Mouse (Mus musculus) layer of hippocampus, adult 8-10 months (tissue): Measurements from ENCODE around the gene Foxn4. TPM values are rescaled to one million over a fixed set of nuclear protein-coding genes. Genes with fewer than 3 reads are reported as not detected.

Experiments used
- DNase-seq, 2 experiments: peaks; one replicate each; pipeline ENCODE4 v3.0.0; 2022; ENCODE audit warnings: low spot score in 2 of 2
- total RNA-seq, 4 experiments: library from RNA; stranded (reverse); gene quantifications; 2 replicates each; pipeline ENCODE4 v1.2.4; 2022

Gene Foxn4
- not detected for total RNA-seq

DNA sequence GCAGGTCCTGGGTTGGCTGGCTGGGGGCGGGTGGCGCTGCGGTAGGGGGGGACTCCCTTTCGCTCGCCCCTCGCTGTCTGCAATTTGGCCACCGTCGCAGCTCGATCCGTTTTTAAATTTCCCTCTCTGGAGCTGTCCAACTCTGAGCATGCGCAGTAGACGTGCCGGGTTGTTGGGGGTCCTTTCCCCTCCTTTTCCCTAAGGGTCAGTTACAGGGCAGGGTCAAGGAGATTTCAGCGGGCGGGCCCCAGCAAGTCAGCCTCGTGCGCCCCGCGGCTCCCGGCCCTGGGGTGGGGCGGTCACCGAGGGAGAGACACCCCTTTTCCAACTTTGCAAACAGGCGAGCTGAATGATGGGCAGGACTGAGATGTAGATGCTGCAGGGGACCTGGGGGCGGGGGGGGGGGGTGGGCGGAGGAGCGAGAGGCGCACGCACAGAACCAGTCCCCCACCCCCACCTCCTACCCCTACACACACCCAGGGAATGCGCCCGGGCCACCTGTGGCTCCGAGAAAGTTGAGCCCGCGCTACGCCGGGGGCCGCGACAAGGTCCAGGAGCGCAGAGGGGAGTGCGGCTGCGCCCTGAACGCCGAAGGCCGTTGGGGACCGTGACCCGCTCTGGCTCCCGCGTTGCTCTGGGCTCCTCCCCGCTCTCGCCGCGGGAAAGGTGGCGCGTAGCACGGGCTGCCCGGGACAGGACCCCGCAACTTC, at the start of gene Foxn4:
Foxn4 (minus strand) TSS at position 115 of the 710 bp plus-strand sequence.
- no peak for DNase-seq

DNA sequence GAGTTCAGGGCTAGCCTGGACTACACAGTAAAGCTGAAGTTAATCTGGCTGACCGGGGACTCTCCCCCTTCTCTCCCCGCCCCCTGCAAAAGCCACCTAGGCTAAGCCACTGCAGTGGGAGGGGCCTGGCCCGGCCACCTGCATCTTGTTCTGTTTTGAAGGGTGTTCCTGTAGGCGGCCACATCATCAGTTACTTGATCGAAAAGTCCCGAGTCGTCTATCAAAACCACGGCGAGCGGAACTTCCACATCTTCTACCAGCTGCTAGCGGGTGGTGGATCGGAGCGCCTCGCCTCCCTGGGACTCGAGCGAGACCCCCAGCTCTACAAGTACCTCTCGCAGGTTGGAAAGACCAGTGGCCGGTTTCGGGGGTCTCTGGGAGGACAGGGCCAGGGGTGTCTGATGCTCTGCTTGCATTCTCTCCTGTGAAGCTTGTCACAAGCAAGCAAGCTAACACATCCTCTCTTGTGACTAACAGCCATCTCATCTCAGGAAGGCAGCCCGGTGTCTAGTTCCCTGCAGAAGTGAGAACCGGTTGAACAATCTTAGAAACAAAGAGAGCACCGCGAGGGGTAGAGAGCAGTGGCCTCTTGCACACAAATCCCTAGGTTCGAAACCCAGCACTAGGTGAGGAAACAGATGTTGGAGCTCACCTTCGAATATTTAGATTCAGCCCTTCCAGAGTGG, 49.6 kb upstream of the Foxn4 start:
- DNase-seq, result no peak

DNA sequence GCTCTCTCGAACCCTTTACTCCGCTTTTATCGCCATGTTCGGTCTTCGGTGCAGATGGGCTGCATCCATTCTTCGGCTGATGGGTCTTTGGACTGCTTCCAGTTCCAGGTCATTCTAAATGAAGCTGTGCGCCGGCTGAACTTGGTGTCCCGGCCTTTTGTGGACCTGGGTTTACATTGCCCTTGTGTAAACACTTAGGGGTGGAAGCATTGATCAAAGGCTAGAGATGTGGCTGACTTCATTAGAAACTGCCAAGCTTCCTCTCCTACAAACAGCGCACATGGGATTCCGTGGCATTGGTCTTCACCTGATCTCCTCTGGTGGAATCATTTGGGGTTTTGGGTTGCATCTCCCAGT, 36.1 kb upstream of the Foxn4 start:
- no peak for DNase-seq

DNA sequence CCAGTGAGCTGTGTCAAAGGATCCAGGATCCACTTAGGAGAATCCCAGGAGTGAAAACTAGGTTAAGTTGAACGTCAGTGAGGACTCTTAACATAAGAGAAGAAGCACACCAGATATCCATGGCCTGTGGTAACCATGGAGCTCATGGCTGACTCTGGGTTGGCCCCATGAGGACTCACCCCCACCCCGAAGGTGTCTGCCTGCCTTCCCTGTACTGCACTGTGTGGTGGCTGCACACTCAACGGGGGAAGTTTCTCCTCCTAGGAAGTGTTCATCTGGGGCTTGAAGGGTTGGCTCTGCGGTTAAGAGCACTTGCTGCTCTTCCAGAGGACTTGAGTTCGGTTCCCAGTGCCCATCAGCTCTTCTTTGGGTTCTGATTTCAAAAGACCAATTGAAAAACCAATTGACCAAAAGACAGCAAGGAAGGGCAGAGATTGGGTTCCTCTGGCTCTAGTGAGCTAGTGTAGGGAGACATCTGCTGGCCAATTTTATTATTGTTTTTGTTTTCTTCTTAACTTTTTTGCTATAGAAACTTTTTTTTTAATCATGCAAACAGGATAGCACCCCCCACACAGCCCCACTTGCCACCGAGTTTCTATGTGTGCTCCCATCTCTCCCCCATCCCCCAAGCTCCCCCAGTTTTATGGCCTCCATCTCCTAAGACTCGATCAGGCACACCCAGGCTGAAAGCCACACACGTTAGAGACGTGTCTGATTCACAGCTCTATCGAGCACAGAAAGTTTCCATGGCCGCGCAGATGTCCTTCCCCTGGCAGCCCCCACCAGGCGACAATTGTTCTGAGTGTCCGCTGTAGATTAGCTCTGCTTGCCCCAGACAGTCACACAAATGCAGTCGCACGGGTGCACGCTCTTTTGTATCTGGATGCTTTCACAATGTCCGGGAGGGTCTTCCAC, 35.4 kb upstream of the Foxn4 start:
- DNase-seq, result no peak

DNA sequence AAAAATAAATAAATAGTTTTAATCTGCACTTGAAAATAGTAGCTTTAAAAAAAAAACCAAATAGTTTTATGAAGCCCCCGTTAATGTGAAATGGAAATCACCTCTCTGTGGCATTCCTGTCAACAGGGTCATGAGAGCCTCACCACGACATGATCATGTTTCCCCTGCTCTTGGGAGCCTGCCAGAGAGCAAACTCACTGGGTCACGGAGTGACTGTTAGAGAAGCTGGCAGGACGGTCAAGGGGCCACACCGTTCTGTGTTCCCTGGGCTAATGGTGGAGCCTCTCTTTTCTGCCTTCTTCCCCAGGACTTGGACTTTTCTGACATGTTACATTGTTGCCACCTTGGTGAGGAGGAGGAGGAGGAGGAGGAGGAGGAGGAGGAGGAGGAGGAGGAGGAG, 32.9 kb upstream of the Foxn4 start:
- DNase-seq, result no peak

DNA sequence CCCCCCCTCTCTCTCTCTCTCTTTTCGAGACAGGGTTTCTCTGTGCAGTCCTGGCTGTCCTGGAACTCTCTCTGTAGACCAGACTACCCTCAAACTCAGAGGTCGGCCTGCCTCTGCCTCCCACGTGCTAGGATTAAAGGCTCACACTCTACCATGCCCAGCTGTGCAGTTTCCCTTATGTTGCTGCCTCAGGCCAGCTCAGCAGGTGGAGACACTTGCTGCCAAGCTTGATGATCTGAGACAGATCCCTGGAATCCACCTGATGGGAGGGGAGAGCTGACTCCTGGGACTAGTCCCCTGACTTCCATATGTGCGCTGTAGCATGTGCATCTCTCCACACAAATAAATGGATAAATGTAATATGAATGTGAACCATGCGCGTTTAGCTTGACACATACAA, 29.6 kb upstream of the Foxn4 start:
- no peak for DNase-seq

DNA sequence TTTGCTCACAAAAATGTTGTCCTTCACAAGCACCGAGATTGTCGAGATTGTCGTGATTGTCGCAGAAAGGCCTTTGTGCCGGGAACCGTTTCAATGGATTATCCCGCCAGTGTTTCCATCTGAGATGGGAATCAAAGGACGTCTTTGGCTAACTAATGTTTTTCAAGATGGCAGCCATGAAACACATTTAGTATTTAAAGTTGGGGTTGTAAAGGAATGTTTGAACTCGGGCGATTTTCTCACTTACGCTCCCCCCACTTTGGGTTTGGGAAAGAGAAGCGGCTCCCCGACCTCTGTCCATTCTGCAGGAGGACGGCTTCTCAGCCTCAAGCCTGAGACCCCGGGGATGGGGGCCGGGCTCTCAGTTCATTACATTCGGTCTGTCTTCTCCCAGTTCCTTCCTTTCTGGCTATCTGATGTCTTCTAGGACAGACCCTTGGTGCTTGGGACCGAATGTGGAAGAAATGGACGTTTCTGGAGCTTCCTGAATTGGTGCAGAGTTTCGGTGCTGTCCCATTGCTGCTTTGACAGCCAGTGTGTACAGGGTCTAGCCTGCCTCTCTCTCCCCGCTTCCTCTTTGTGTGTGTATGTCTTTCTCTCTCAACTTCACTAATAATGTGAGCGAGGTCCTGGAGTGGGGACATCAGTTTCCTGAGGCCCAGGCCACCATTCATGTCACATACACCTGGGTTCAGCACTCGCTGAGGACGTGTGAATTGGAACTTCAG, 26.4 kb upstream of the Foxn4 start:
- no peak for DNase-seq

DNA sequence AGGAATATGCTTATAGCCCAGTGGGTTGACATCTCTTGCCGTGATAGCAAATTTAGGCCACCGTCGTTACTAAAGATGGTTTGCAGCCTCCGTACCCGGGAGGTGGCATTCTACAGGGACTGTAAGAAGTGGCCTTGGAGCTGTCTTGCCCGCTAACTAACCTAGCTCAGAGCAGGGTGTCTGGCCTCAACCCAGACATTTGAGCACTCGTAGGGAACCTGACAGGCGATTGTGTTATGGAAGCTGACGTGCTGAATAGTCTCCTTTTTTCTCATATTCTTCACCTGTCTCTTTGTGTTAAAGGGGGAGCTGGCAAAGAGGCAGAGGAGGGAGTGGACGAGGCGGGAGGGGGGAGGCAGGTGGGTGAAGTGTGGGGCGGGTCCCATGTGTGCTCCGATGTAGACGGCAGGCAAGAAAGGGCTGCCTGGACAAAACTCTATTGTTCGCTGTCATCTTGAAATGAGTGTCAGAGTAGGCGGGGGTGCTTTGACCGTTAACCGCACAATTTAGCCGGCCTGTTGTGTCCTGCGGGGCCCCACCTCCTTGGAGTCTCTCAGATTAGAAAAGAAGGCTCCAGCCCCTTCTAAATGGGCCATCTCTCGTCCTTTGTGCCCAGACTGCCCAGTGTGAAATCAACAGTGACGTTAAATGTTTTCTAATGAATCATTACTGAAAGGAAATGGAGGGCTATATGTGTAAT, 25.7 kb upstream of the Foxn4 start:
- no peak for DNase-seq

DNA sequence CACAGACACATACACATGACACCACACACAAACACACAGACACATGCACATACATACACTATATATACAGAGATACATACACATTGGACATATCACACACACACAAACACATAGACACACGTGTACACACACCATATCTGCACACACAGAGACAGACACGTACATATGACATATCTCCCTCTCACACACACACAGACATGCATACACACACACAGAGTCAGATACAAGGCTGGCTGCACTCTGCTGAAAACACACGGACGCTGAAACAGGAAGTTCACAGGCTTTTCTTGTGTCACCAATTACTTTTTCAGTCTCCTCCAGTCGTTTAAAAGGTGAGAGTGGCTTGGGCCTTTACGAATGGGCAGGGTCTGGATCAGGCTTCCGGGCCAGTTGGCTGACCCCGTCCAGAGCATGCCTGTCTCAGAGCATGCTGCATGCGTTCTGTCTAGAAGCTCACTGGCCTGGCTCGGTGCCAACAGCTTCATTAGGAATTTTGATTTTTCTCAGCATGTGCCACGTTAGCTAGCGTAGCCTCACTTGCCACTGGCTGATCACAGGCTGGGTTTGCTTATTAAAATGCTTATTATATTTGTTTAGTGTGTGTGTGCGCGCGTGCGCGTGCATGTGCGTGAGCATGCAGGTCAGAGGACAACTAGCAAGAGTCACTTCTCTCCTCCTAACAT, 24.7 kb upstream of the Foxn4 start:
- no peak for DNase-seq

DNA sequence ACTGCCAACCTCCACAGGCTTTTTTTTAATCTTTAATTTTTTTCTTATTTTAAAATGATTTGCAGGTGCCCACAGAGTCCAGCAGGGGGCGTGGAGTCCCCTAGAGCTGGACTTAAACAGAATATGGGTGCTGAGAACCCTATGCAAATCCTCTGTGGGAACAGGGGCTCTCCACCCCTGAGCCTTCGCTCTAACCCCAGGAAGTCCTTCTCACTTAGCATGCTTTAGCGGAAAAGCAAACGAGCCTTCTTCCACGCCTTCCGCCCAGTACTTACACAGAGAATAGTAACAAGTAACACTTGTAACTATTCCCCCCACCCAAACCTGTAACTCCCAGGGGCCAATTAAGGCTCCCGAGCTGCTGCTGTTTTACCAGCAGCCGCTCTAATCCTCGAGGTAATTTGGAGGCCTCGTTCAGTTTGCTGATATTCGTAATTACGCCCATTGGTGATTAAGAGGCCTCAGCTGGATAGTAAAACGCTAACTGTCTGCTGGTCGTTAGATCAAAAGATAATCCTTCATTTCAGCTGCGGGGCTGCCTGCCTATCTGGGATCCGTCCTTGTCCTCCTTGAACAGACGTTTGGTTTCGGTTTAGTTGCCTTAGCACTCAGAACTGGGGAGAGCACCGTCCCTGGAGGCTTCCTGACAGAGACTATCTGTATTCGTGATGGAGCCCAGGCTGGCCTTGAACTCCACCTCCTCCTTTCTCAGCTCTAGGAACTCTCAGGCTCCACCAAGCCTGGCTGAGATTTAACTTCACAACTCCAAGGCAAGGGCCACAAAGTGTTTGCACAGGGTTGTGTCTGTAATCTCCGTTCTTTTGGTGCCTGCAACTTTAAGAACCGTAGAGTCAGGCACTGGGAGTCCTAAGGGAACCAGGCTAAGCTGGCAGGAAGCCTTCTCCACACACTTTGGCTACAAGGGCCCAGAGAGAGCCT, 23.4 kb upstream of the Foxn4 start:
- no peak for DNase-seq

DNA sequence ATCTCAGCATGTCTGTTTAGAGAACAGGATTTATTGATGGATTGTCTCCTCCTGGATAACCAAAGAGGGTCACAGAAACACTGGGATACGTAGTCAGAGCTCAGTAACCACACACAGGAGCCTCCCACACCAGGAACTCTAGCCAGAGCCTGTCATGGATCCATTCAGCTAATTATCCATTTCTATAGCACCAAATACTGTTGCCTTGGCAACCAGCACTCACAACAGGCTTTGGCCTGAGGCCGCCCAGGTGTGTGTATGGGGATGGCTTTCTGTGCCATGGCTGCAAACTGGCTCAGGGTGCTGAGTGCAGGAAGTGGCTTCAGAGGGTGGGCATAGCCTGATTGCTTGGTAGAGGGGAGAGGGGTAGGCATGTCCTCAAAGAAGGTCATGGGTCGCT, 16.4 kb upstream of the Foxn4 start:
- no peak for DNase-seq

DNA sequence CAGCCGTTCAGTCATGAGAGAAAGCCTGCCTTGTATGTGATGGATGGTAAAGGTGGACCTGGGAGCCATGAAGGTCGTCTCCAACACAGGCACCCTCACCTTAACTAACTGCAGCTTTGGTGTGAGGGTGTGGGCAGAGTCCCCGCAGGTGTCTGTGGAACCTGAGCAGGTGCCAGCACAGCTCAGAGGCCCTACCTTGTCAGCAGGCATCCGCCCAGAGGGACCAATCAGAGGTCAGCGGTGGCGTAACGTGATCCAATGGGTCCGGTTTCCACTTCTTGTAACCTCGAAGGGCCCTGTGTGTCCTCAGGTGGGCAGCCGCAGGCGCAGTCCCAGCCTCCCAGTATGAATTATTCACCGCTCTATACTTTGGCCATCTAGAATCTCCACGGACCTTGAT, 15.3 kb upstream of the Foxn4 start, which contains the start of gene Myo1h:
Myo1h (plus strand) TSS at position 293 of the 400 bp plus-strand sequence.
- no peak for DNase-seq

DNA sequence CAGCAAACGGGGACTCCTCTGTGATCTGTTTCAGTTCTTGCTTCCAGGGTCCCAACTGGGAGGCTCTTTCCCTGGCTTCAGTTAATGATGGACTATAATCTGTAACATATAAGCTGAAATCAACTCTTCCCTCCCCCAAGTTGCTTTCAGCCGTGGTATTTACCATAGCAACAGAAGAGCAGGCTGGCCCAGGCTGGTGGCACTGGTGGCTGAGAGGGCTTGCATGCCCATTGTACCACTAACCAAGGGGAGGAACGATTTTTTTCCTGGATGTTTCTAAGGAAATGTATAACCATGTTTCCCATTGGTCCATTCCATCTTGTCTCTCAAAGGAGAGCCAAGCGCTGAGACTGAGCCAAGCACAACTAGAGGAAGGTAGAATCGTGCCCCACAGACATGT, 14.8 kb upstream of the Foxn4 start:
- no peak for DNase-seq

DNA sequence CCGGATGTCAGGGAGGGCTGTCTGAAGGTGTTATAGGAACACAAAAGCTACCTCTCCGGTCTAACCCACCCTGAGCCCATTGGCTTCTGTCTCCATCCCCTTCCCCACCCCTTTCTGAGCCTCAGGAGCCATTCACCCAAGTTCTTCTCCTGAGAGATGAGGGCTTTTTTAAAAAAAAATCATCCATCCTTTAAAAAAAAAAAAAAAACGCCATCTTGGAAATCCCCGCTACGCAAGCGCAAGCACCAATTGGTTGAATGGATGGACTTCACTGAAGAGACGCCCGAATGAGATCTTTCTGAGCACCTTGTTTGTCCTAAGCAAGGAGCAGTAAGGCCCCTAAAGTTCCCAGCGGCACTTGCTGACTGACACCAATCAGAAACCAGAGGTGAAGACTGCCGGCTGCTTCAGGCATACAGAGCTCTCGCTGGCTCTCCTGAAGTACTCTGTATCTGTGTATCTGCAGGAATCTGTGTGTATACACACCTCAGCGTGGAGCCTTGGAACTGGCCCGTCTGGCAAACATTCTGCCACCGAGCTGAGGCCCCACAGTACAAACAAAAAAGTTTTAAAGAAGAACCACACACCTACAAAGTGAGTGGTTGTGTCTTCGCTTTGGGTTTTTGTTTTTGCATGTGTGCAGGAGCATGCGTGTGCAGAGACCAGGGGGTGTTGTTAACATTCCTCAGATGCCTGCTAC, 13.4 kb upstream of the Foxn4 start:
- no peak for DNase-seq

DNA sequence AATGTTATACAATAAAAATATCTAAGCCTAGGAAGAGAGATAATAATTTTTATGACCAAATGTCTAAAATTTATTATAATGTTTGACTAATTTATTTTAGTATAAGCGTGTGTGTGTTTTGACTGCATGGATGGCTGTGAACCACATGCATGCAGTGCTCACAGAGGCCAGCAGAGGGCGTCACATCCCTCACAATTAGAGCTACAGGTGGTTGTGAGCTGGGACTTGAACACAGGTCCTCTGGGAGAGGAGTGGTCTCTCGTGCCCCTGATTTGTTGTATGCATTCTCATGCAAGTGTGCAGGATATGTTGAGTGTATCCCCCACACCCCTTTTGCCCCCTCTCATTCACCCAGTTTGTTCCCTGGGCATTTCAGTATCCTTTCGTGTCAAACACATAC, 12.5 kb upstream of the Foxn4 start:
- DNase-seq, result no peak

DNA sequence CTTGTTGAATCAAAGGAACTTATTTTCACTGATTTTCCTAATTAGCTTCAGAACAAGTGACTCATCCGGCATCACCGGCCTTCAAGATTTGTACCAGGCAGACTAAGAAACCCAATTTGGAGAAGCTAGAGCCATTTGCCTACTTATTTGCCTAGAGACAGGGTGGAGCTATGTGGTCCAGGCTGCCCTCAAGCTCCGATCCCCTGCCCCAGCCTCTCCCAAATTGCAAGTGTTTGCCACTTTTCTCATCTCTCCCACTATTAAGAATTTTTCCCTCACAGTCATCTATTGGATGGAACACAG, 11.7 kb upstream of the Foxn4 start:
- DNase-seq, result peak in 1 of 2 experiments; percentile 36

DNA sequence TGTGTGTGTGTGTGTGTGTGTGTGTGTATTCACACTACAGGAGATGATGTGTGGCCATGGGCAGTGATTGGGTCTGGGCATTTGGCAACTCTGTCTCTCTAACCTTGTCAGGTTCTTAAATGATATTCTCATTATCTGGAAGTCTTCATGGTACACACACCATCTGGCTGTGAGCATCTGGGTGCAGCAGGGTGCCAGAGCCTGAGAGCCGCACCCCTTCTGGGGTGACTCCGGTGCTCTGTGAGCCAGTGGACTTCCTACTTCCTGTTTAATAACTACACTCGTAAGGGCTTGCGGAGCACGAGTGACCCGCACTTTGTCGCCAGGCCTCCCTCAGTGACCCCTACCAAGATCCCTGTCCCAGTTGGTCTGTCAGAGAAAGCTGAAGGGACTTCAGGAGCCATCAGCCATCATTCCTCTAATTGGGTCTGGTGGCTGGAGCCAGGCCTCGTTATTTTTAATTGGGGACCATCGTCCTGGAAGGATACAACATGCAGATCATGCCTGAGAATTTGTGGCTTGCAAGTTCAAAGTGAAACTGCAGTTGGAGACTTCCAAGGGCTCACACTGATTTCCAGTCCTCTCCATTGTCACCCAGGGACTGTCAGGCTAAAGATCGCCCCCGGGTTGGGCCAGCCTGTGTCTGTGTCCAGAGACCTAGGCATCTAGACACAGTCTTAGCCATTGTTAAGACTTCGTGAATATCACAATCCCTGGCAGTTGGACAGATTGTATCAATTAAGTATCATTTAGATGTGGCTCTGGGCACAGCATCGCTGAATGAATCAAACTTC, 11.2 kb upstream of the Foxn4 start:
- peak; percentile 32 to 52 for DNase-seq

DNA sequence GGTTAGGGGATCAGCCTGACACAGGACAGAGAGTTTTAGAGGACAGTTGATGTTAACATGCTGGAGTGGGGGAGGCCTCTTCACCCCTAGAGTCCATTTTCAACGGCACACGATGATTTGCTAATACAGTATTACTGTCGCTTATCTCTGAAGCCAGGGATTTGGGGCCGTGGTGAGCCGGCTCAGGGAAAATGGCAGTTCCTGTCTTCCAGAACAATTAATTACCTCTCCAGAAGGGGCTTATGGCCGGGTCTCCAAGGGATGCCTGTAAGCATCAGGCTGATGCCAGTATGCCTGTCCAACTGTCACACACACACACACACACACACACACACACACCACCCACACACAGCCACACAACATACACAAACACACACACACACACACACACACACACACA, 8.7 kb upstream of the Foxn4 start:
- DNase-seq, result no peak
